Mouse (Mus musculus): ENCODE results near the gene Ces2b. TPM values are rescaled to one million over a fixed set of nuclear protein-coding genes. Genes with fewer than 3 reads are reported as not detected.
A peak's percentile ranks its signal among the peaks of the same experiment; 100 is the strongest.

Ces2b gene
- 0.31 TPM in 1 of 2 replicates, not detected in the other for polyA plus RNA-seq (2014; fragmentation: Nextera tagmentation; extraction: Ambion mirVana)

DNA sequence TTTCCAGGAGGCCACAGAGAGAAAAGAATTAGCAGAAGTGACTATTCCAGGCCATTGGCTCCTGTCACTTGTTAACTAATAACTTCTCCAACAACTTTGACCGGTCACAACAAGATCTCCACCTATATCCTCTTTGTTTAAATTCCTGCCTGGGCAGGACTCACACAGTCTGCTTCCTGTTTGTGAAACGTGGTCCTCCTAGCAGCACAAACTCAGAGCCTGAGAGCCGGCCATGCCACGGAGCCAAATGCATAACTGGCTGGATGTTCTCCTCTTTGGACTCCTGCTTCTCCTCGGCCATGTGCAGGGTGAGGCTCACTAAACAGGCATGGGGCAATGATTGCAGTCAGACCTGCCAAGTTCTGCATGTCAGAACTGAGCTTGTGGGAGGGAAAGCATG is at the start of gene Ces2b:
Gene Ces2b, plus strand, starts transcription at position 133 of the 400 bp plus-strand sequence.
- no peaks in the 10 kb centered on the region for H3K4me1 ChIP-seq (replicated peaks; ENCODE audit: control insufficient read depth, insufficient read depth, low read length)
- H3K36me3 ChIP-seq (ENCODE audit: control insufficient read depth, insufficient read depth, low read length): no peaks in the 10 kb centered on the region
- H3K9ac ChIP-seq (ENCODE audit: low read length): no peak within 1 kb of the TSS
- no peaks in the 10 kb centered on the region for H3K9me3 ChIP-seq (ENCODE audit: control insufficient read depth, low read length)
- ATAC-seq (replicated peaks; ENCODE audit: low FRiP score) (no peak), DNase-seq (ENCODE audit: low spot score) (no peak)
- no peak within 1 kb of the TSS for H3K27ac ChIP-seq (ENCODE audit: low read depth, low read length)
- H3K4me3 ChIP-seq (ENCODE audit: low read depth, low read length): no peak within 1 kb of the TSS
- no peaks in the 10 kb centered on the region for H3K27me3 ChIP-seq (ENCODE audit: control insufficient read depth, insufficient read depth, low read length)
- 78% methylated on average over 5 of the region's 5 CpGs for WGBS
- no peak within 1 kb of the TSS for H3K4me2 ChIP-seq (ENCODE audit: low read depth, low read length, severe bottlenecking)

DNA sequence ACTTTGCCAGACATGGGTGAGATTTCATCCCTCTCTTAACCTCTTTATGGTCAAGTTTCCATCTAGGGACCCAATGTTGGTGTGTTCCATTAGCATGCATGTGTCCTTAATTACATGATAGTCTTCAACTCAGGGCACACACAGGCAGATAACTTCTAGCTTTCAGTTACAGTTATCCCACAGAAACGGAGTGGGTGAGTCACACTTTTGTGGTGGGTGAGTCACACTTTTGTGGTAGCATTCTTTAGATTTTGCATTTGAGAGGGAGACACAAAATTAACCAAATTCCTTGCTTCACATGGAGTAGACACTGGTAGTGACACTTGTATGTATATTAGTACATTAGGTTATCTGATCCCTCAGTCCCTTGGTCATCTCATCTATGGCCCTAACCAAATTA is 44.3 kb upstream of the Ces2b start:
- H3K9ac ChIP-seq (ENCODE audit: low read length): no peak overlapping the region
- no peak overlapping the region for H3K4me3 ChIP-seq (ENCODE audit: low read depth, low read length)
- no peaks in the 10 kb centered on the region; the same call in 1 of the 2 replicates for H3K9me3 ChIP-seq (ENCODE audit: control insufficient read depth, low read length)
- H3K4me1 ChIP-seq (replicated peaks; ENCODE audit: control insufficient read depth, insufficient read depth, low read length): no peaks in the 10 kb centered on the region
- DNase-seq (ENCODE audit: low spot score): no peak
- H3K36me3 ChIP-seq (ENCODE audit: control insufficient read depth, insufficient read depth, low read length): no peaks in the 10 kb centered on the region
- no peaks in the 10 kb centered on the region for H3K27me3 ChIP-seq (ENCODE audit: control insufficient read depth, insufficient read depth, low read length)
- no peak overlapping the region for H3K4me2 ChIP-seq (ENCODE audit: low read depth, low read length, severe bottlenecking)
- ATAC-seq (replicated peaks; ENCODE audit: low FRiP score): no peak
- no peak overlapping the region for H3K27ac ChIP-seq (ENCODE audit: low read depth, low read length)
- WGBS: 63% methylated on average over 1 of the region's 1 CpGs

DNA sequence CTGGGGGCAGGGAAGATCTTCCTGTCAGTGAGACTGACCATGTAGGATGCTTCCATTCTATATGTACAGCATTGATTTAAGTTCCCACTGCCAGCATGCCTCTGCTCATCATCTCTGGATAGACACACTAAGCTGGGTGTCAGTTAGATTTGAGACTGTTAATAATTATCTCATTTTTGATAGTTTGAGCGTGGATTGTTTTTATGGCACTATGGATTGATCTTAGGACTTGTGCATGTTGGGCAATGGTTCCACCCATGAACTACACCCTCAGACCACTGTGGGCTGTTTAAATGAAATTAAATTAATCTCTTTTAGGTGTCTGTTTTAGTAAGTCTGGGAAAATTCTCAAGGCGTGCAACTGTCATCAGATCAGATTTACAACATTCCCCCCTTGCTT is 42.4 kb upstream of the Ces2b start:
- Histone ChIP-seq H3K9ac (ENCODE audit: low read length) (no peak overlapping the region), H3K9me3 (ENCODE audit: control insufficient read depth, low read length) (no peaks in the 10 kb centered on the region), H3K4me1 (replicated peaks; ENCODE audit: control insufficient read depth, insufficient read depth, low read length) (no peaks in the 10 kb centered on the region), H3K27ac (ENCODE audit: low read depth, low read length) (no peak overlapping the region), H3K36me3 (ENCODE audit: control insufficient read depth, insufficient read depth, low read length) (no peaks in the 10 kb centered on the region), H3K27me3 (ENCODE audit: control insufficient read depth, insufficient read depth, low read length) (no peaks in the 10 kb centered on the region), H3K4me2 (ENCODE audit: low read depth, low read length, severe bottlenecking) (no peak overlapping the region), H3K4me3 (ENCODE audit: low read depth, low read length) (no peak overlapping the region)
- ATAC-seq (replicated peaks; ENCODE audit: low FRiP score) (no peak), DNase-seq (ENCODE audit: low spot score) (no peak)
- WGBS: 84% methylated on average over 2 of the region's 2 CpGs

DNA sequence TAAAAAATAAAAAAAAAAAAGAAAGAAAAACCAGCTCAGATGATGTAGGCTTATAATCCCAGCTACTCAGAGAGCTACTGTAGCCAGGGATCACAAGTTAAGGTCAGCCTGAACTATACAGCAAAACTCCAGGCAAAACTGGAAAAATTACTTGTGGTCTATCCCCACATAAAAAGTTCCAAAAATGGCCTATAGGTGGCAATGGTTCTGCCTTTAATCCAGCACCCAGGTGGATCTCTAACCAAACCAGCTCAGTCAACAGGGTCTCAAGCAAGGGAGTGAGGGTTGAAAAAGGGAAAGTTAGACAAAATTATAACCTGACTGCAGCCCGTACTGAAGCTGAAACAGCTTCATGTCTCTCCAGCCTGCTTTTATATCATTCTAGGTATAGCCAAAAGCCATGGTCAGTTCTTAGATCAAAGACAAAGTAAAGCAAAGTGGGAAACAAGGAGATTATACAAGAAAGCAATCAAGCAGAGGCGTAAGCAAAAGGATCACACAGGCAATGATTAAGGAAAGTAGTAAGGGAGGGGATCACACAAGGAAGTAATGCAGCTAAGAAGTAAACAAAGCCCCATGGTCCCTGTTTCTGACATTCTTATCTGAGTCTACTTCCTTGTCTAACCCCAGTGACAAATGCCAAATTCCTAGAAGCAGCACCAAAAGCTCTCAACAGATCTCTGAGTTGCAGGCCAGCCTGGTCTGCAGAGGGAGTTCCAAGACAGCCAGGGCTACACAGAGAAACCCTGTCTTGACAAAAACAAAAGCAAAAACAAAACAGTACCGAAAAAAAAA is 41.3 kb upstream of the Ces2b start:
- no peak overlapping the region for H3K27ac ChIP-seq (ENCODE audit: low read depth, low read length)
- 69% methylated on average over 3 of the region's 3 CpGs for WGBS
- no peak for ATAC-seq (replicated peaks; ENCODE audit: low FRiP score)
- no peak overlapping the region for H3K4me3 ChIP-seq (ENCODE audit: low read depth, low read length)
- H3K4me2 ChIP-seq (ENCODE audit: low read depth, low read length, severe bottlenecking): no peak overlapping the region
- H3K36me3 ChIP-seq (ENCODE audit: control insufficient read depth, insufficient read depth, low read length): no peaks in the 10 kb centered on the region
- H3K4me1 ChIP-seq (replicated peaks; ENCODE audit: control insufficient read depth, insufficient read depth, low read length): no peaks in the 10 kb centered on the region
- no peak for DNase-seq (ENCODE audit: low spot score)
- no peaks in the 10 kb centered on the region for H3K9me3 ChIP-seq (ENCODE audit: control insufficient read depth, low read length)
- no peaks in the 10 kb centered on the region for H3K27me3 ChIP-seq (ENCODE audit: control insufficient read depth, insufficient read depth, low read length)
- no peak overlapping the region for H3K9ac ChIP-seq (ENCODE audit: low read length)

DNA sequence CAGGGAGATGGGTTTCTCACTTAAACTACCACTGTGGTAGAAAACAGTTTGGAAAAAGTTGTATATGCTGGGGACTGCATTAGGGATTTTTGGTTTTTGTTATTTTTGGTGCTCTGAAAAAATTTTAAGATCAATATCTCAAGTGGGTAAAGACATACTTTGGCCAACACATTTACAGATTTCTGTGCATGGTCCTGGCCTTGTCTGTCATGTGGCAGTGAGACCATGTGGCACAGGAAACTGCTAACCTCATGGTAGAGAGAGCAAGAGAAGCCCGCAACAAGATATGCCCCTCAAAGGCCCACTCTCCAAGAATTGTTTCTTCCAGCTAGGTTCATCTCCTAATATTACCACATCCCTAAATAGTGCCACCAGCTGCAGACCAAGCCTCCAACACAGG is 32.0 kb upstream of the Ces2b start:
- Histone ChIP-seq H3K27ac (ENCODE audit: low read depth, low read length) (no peak overlapping the region), H3K9me3 (ENCODE audit: control insufficient read depth, low read length) (no peaks in the 10 kb centered on the region), H3K4me1 (replicated peaks; ENCODE audit: control insufficient read depth, insufficient read depth, low read length) (no peaks in the 10 kb centered on the region), H3K27me3 (ENCODE audit: control insufficient read depth, insufficient read depth, low read length) (no peaks in the 10 kb centered on the region), H3K4me3 (ENCODE audit: low read depth, low read length) (no peak overlapping the region), H3K4me2 (ENCODE audit: low read depth, low read length, severe bottlenecking) (no peak overlapping the region), H3K9ac (ENCODE audit: low read length) (no peak overlapping the region), H3K36me3 (ENCODE audit: control insufficient read depth, insufficient read depth, low read length) (no peaks in the 10 kb centered on the region)
- DNase-seq (ENCODE audit: low spot score): no peak
- no peak for ATAC-seq (replicated peaks; ENCODE audit: low FRiP score)
- 100% methylated on average over 1 of the region's 1 CpGs for WGBS

DNA sequence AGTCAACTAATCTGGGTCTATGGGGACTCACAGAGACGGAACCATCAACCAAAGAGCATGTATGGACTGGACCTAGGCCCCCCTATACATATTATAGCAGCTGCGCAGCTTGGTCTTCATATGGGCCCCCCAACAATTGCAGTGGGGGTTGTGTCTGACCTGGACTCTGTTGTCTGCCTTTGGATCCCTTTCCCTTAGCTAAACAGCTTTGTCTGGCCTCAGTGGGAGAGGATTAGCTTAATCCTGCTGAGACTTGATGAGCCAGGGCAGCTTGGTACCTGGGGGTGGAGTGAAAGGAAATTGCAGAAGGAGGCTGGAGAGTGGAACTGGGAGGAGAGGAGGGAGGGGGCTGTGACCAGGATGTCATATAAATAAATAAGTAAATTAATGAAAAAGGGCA is 25.2 kb upstream of the Ces2b start:
- H3K9ac ChIP-seq (ENCODE audit: low read length): no peak overlapping the region
- 6% methylated on average over 2 of the region's 2 CpGs for WGBS
- H3K27me3 ChIP-seq (ENCODE audit: control insufficient read depth, insufficient read depth, low read length): no peaks in the 10 kb centered on the region
- DNase-seq (ENCODE audit: low spot score) (no peak), ATAC-seq (replicated peaks; ENCODE audit: low FRiP score) (peak; percentile 36; the same call in 1 of the 2 replicates)
- H3K36me3 ChIP-seq (ENCODE audit: control insufficient read depth, insufficient read depth, low read length): no peaks in the 10 kb centered on the region
- H3K4me2 ChIP-seq (ENCODE audit: low read depth, low read length, severe bottlenecking): no peak overlapping the region
- no peaks in the 10 kb centered on the region for H3K9me3 ChIP-seq (ENCODE audit: control insufficient read depth, low read length)
- H3K27ac ChIP-seq (ENCODE audit: low read depth, low read length): no peak overlapping the region
- H3K4me1 ChIP-seq (replicated peaks; ENCODE audit: control insufficient read depth, insufficient read depth, low read length): peaks cover 2% of the 10 kb centered on the region; the same call in 1 of the 2 replicates
- H3K4me3 ChIP-seq (ENCODE audit: low read depth, low read length): no peak overlapping the region

DNA sequence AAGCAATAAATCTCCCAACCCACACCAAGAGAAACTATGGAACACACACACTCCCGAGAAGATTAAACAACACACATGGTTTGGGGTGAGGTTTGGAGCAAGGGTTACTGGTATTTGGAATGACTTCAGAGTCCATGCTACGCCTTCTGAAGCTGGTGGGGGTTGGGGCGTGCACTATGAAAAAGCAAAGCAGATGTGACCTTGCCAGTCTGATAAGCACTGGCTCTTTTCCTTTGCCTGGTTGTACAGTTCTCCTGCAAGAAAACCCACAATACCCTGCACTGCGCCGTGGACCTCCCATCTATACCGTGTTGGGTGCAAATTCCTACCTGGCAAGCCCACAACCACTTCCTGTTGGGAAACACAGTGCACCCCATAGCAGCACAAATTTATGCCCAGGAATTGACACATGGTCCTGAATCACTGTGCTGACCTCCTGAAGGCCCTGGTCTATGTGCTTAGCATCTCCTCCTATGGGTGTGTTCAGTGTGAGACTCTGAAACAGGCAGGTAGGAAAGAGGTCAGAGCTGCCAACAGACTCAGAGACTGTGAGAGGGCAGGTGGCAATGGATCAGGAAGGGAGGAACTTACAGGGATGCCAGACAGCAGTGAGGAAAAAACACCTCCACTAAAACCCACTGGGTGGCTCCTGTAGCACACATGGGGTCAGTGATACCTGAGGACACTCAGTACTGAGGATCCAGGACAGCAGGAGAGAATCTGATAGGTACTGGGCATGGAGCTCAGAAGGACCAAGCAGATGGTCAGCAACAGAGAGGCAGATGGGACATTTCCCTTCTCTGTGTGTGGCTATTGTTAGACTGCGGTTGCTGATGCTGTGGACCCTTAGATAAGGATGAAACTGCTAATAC is 22.6 kb upstream of the Ces2b start:
- WGBS: 86% methylated on average over 7 of the region's 7 CpGs
- H3K27me3 ChIP-seq (ENCODE audit: control insufficient read depth, insufficient read depth, low read length): no peaks in the 10 kb centered on the region
- no peak for DNase-seq (ENCODE audit: low spot score)

DNA sequence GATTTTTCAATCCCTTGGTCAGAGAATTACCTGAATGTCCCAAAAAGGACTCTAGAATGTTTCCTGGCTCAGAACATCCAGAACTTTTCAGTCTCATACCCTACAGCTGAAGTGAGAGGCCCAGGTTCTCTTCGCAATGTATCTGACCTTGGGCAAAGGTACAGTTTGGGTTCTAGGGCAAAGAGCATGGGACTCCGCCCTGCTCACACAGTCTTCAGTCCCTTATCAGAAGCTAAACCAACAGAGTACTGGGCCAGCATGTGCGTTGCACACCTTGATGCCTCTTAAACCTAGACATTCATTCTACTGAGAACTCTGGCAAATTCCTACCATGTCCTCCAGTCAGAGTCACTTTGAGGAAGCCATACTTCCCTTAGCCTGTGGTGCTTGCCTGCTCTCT is 21.9 kb upstream of the Ces2b start:
- Histone ChIP-seq H3K9me3 (ENCODE audit: control insufficient read depth, low read length) (no peaks in the 10 kb centered on the region), H3K4me3 (ENCODE audit: low read depth, low read length) (no peak overlapping the region), H3K27ac (ENCODE audit: low read depth, low read length) (no peak overlapping the region), H3K4me2 (ENCODE audit: low read depth, low read length, severe bottlenecking) (no peak overlapping the region), H3K27me3 (ENCODE audit: control insufficient read depth, insufficient read depth, low read length) (no peaks in the 10 kb centered on the region), H3K4me1 (replicated peaks; ENCODE audit: control insufficient read depth, insufficient read depth, low read length) (peaks cover 2% of the 10 kb centered on the region; the same call in 1 of the 2 replicates), H3K36me3 (ENCODE audit: control insufficient read depth, insufficient read depth, low read length) (no peaks in the 10 kb centered on the region), H3K9ac (ENCODE audit: low read length) (no peak overlapping the region)
- ATAC-seq (replicated peaks; ENCODE audit: low FRiP score) (no peak), DNase-seq (ENCODE audit: low spot score) (no peak)
- WGBS: 94% methylated on average over 3 of the region's 3 CpGs

More for the DNA sequence above, 22.6 kb upstream of the Ces2b start:
- Histone ChIP-seq H3K36me3 (ENCODE audit: control insufficient read depth, insufficient read depth, low read length) (no peaks in the 10 kb centered on the region), H3K27ac (ENCODE audit: low read depth, low read length) (no peak overlapping the region), H3K4me3 (ENCODE audit: low read depth, low read length) (no peak overlapping the region), H3K9me3 (ENCODE audit: control insufficient read depth, low read length) (no peaks in the 10 kb centered on the region), H3K4me1 (replicated peaks; ENCODE audit: control insufficient read depth, insufficient read depth, low read length) (peaks cover 2% of the 10 kb centered on the region; the same call in 1 of the 2 replicates), H3K4me2 (ENCODE audit: low read depth, low read length, severe bottlenecking) (no peak overlapping the region), H3K9ac (ENCODE audit: low read length) (no peak overlapping the region)
- ATAC-seq (replicated peaks; ENCODE audit: low FRiP score): no peak
